Mouse (Mus musculus) kidney, embryonic 16.5 days (tissue): Measurements from ENCODE around the gene Olfr1358. TPM values are rescaled to one million over a fixed set of nuclear protein-coding genes. Genes with fewer than 3 reads are reported as not detected.
"Not testable (repeated sequence)": the region's sequence is repeated elsewhere in the genome, so short reads cannot be mapped to it uniquely, and the experiment has no call there.

Source experiments
- ATAC-seq: fragments of 200-750 bp; cut with Nextera tagmentation; 2 replicates; pipeline ENCODE4 v1.8.0; 2017; ENCODE audit warnings: moderate TSS enrichment; ENCODE audit not compliant: low FRiP score, low TSS enrichment
- H3K27ac ChIP-seq: fragments of 300-500 bp; sonication (generic); 2 replicates; pipeline ENCODE4 v1.5.1; 2014; ENCODE audit warnings: low read length
- H3K27me3 ChIP-seq: fragments of 300-500 bp; sonication (generic); 2 replicates; pipeline ENCODE4 v1.6.1; 2014; ENCODE audit warnings: low read length, control low read depth, mixed read lengths; ENCODE audit not compliant: insufficient read depth
- H3K36me3 ChIP-seq: fragments of 300-500 bp; sonication (generic); 2 replicates; pipeline ENCODE4 v1.6.1; 2014; ENCODE audit warnings: low read length, control low read depth, mixed read lengths; ENCODE audit not compliant: insufficient read depth
- H3K4me1 ChIP-seq: fragments of 300-500 bp; sonication (generic); 2 replicates; pipeline ENCODE4 v1.6.1; 2014; ENCODE audit warnings: low read length, control low read depth, mixed read lengths; ENCODE audit not compliant: insufficient read depth
- H3K4me2 ChIP-seq: fragments of 300-500 bp; sonication (generic); replicated peaks from 2 replicates; pipeline ENCODE4 v1.6.1; 2014; ENCODE audit warnings: low read depth, low read length
- H3K4me3 ChIP-seq: fragments of 300-500 bp; sonication (generic); 2 replicates; pipeline ENCODE4 v1.5.1; 2014; ENCODE audit warnings: mild to moderate bottlenecking, low read length
- H3K9ac ChIP-seq: fragments of 300-500 bp; sonication (generic); replicated peaks from 2 replicates; pipeline ENCODE4 v1.6.1; 2014; ENCODE audit warnings: low read length
- H3K9me3 ChIP-seq: fragments of 300-500 bp; sonication (generic); 2 replicates; pipeline ENCODE4 v1.6.1; 2016; ENCODE audit warnings: low read length, control low read depth
- WGBS: fragments of 180-500 bp; shearing (Covaris S2); extraction: QIAGEN DNeasy Blood & Tissue Kit; methylation state at CpG from one replicate; pipeline ENCODE4 v1.1.7; 2014; 5-methylcytosine and 5-hydroxymethylcytosine counted together
- polyA plus RNA-seq: library from polyadenylated mRNA; unstranded; fragments of >200 nt; fragmentation: Nextera tagmentation; extraction: Ambion mirVana; gene quantifications from 2 replicates; pipeline ENCODE4 v1.2.1, GENCODE M21; 2015

Gene Olfr1358
- polyA plus RNA-seq, 1 experiment from 2014 or later: not detected

DNA sequence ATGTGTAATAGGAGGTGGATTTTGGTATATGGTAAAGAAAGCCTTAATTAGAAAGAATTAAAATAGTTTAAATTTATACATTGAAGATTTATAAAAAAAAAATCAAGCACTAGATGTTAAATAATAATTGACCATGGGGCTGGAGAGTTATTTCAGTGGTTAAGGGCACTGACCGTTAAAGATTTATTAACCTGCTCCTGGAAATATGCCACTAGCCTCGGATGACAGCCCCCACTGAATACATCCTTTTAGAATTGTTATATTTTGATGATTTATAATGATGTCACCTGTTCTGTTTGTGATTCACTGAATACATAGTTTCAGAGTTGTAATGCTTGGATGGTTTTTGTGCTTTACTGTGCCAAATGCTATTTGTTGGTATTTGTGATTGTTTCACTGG is 31.9 kb upstream of the Olfr1358 start:
- H3K9ac ChIP-seq, H3K27ac ChIP-seq, H3K36me3 ChIP-seq, H3K27me3 ChIP-seq, H3K9me3 ChIP-seq, H3K4me3 ChIP-seq, ATAC-seq, H3K4me1 ChIP-seq, H3K4me2 ChIP-seq: not testable (repeated sequence)
- 32% methylated on average over 2 of the region's 2 CpGs for WGBS

DNA sequence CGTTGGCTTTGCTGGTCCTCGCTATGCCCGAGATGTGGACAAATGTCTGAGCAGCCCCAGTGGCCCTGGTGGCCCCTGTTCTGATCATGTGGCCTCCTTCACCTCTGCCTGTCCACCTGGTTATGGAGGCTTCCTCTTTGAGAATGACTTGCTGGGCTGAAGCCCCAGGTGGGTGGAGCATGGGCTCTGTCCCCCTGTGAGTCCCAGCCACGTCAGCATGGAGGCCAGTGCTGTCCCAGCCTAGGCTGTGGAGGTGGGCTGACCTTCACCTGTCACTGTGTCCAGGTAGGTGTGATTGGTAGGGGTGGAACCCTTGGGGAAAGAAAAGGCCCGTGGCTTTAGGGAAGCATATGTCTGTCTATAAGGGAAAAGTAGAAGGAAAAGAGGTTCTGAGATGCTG is 30.4 kb upstream of the Olfr1358 start:
- no peak for ATAC-seq
- H3K9me3 ChIP-seq: no peaks in the 10 kb centered on the region

DNA sequence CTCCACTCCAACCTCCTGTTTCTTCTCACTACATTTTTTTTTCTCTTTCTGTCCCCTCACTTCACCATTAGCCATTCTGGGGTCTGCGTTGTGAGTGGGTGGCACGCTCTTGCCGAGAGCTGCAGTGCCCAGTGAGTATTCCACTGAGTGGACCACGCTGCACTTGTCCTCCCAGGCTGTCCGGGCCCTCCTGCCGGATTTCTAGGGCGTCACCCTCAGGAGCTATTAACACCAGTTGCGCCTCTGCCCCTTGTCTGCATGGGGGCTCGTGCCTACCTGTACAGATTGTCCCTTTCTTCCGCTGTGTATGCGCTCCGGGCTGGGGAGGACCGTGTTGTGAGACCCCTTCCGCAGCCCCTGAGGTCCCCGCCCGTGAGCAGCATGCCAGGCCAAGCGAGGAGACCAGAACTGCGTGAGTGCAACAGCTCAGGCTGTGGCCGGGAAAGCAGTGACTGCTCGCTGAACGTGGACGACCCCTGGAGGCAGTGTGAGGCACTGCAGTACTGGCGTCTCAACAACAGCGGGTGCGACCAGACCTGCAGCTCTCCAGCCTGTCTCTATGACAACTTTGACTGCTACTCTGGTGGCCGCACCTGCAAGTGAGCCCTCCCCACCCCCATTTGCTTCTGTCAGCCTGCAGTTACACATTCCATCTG is 29.7 kb upstream of the Olfr1358 start:
- peak; percentile 74 for ATAC-seq
- Histone ChIP-seq H3K9ac (peak overlapping the region; percentile 64; the same call in 1 of the 2 replicates), H3K36me3 (no peaks in the 10 kb centered on the region), H3K4me3 (peak overlapping the region; percentile 36), H3K27me3 (0 out of 2 replicates have a peak, but pooled peaks cover 3% of the 10 kb centered on the region), H3K4me1 (0 out of 2 replicates have a peak, but pooled peaks cover 2% of the 10 kb centered on the region), H3K4me2 (peak overlapping the region; percentile 62), H3K9me3 (no peaks in the 10 kb centered on the region), H3K27ac (no peak overlapping the region)
- WGBS: 6% methylated on average over 26 of the region's 26 CpGs

More for the DNA sequence above, 30.4 kb upstream of the Olfr1358 start:
- H3K27me3 ChIP-seq: 0 out of 2 replicates have a peak, but pooled peaks cover 3% of the 10 kb centered on the region
- no peak overlapping the region for H3K4me2 ChIP-seq
- no peak overlapping the region for H3K27ac ChIP-seq
- H3K36me3 ChIP-seq: no peaks in the 10 kb centered on the region
- no peak overlapping the region for H3K9ac ChIP-seq
- 66% methylated on average over 5 of the region's 5 CpGs for WGBS
- H3K4me1 ChIP-seq: 0 out of 2 replicates have a peak, but pooled peaks cover 2% of the 10 kb centered on the region
- H3K4me3 ChIP-seq: no peak overlapping the region

DNA sequence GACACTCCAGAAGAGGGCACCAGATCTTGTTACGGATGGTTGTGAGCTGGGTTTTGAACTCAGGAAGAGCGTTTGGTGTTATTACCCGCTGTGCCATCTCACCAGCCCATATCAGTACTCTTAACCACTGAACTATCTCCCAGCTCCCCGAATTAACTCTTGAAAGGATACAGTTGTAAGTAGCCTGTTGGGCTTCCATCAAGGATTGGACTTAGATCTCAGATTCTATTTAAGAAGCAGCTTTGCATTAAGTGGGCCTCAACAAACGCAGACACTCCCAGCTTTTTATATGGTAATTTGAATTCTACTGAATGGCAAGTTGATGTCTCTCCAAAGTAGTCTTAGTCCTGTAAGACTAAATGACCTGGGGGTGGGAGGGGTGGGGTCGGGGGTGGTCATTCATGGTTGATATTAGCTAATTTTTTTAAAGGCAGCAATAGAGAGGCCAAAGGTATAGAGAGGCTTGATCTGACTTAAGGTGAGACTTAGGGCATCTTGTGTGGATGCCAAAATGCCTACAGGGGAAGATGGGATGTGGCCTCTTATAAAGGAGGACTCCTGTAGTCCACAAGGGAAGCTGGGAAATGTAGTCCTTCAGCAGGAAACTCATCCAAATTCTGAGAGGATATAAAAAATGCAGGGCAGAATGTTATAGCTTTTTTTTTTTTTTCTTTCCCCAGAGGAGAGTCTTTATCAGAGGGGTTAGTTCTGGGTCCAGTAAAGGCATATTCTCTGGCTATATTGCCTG is 14.1 kb upstream of the Olfr1358 start:
- Histone ChIP-seq H3K9me3 (no peaks in the 10 kb centered on the region), H3K9ac (no peak overlapping the region), H3K4me1 (no peaks in the 10 kb centered on the region), H3K27me3 (no peaks in the 10 kb centered on the region), H3K4me3 (no peak overlapping the region), H3K27ac (no peak overlapping the region), H3K4me2 (no peak overlapping the region), H3K36me3 (no peaks in the 10 kb centered on the region)
- WGBS: 83% methylated on average over 6 of the region's 6 CpGs
- ATAC-seq: no peak

DNA sequence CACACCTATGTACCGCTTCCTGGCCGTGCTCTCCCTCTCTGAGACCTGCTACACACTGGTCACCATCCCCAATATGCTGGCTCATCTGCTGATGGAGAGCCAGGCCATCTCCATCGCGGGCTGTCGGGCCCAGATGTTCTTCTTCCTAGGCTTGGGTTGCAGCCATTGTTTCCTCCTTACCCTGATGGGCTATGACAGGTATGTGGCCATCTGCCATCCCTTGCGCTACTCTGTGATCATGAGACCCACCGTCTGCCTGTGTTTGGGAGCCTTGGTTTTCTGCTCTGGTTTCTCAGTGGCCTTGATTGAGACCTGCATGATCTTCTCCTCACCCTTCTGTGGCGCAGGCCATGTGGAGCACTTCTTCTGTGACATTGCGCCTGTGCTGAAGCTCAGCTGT is 2.6 kb downstream of the Olfr1358 start:
- Histone ChIP-seq H3K9ac (no peak overlapping the region), H3K36me3 (no peaks in the 10 kb centered on the region), H3K4me2 (no peak overlapping the region), H3K9me3 (no peaks in the 10 kb centered on the region), H3K27me3 (no peaks in the 10 kb centered on the region), H3K27ac (no peak overlapping the region), H3K4me1 (no peaks in the 10 kb centered on the region), H3K4me3 (no peak overlapping the region)
- no peak; the same call in 1 of the 2 replicates for ATAC-seq
- WGBS: 77% methylated on average over 9 of the region's 9 CpGs

DNA sequence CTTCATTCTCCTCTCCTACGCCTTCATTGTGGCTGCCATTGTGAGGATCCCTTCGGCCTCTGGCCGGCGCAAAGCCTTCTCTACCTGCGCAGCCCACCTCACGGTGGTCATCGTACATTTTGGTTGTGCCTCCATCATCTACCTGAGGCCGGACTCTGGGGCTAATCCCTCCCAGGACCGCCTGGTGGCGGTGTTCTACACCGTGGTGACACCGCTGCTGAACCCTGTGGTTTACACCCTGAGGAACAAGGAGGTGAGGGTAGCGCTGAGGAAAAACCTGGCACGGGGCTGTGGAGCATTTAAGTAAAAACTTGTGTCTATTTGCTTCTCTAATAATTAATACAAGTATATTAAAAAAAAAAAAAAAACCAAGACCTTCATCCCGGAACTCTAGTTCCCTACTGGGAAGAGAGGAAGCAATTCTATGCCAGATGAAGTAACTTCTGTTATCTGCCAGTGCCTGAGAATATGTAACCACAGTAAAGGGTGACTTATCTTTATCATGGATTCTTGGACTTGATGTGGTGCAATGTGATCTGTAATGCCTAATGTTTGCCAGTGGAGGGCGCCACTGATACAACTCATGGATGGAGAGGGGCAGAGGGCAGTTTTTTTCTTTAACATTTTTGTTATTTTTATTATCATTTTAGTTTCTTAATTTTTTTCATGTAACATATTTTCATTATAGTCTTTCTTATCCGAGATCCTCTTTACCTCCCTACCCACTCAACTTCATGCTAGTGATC is 3.2 kb downstream of the Olfr1358 start:
- Histone ChIP-seq H3K4me1 (no peaks in the 10 kb centered on the region), H3K27me3 (no peaks in the 10 kb centered on the region), H3K4me2 (no peak overlapping the region), H3K36me3 (no peaks in the 10 kb centered on the region), H3K9me3 (no peaks in the 10 kb centered on the region), H3K9ac (no peak overlapping the region), H3K27ac (no peak overlapping the region), H3K4me3 (no peak overlapping the region)
- no peak; the same call in 1 of the 2 replicates for ATAC-seq
- 60% methylated on average over 17 of the region's 17 CpGs for WGBS

DNA sequence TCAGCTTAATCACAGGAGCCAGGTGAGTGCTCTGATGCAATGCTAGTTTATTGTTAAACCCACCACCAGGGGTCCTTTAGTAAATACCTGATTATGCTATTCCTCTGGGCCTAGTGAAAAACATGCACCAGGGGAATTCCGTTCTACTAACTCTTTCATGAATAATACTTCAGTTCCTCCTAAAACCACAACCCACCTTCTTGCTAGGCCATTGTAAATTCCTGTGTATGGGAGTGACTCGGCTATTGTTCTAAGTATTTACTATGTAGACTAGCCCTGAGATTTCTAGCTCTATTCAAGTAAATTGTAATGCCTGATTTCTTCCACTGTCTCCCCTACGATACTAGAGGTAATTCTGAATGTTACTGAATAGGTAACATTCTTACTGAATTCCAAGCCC is 7.8 kb downstream of the Olfr1358 start:
- H3K9ac ChIP-seq, H3K27ac ChIP-seq, H3K4me1 ChIP-seq, H3K9me3 ChIP-seq, ATAC-seq, H3K4me2 ChIP-seq, H3K27me3 ChIP-seq, H3K36me3 ChIP-seq, H3K4me3 ChIP-seq: not testable (repeated sequence)
- WGBS: 62% methylated on average over 3 of the region's 3 CpGs

DNA sequence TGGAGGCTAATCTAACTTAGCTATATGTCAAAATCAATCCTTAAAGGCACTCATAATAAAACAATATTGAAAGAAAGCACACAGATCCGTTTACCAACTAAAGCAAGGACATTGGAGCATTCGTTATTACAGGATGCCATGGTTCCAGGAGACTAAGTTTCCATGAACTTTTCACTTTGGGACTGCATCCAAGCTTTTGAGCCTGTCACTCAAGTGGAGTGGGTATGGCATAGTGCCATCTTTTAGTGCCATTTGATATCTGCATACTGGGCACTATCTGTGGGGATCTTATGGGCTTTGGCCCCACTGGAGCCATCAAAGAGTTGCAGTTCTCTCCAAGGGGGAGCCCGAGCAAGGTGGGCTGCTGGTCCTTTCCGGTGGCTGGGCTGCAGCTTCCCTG is 8.3 kb downstream of the Olfr1358 start:
- no peaks in the 10 kb centered on the region for H3K36me3 ChIP-seq
- no peaks in the 10 kb centered on the region for H3K9me3 ChIP-seq
- no peaks in the 10 kb centered on the region for H3K27me3 ChIP-seq
- no peak overlapping the region for H3K27ac ChIP-seq
- H3K9ac ChIP-seq: no peak overlapping the region
- no peaks in the 10 kb centered on the region for H3K4me1 ChIP-seq
- H3K4me2 ChIP-seq: no peak overlapping the region
- H3K4me3 ChIP-seq: no peak overlapping the region
- ATAC-seq: no peak
- 53% methylated on average over 4 of the region's 4 CpGs for WGBS

DNA sequence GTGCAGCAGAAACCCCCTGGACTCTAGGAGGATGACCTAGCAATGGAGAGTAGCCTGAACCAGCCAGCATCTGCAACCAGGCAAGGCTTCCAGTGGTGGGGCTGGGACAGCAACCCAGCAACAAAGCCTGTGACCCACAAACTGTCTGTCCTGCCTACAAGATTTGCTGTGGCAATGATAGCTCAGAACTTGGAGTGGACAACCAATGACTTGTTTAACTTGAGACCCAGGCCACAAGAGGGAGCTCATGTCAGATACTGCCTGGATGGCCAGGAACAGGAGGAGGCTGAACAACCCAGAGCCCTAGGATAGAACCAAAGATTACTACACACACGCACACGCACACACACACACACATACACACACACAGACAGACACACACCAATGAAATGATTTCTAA is 23.7 kb downstream of the Olfr1358 start:
- Histone ChIP-seq H3K27ac (no peak overlapping the region), H3K27me3 (no peaks in the 10 kb centered on the region), H3K4me3 (no peak overlapping the region), H3K4me1 (no peaks in the 10 kb centered on the region), H3K9me3 (no peaks in the 10 kb centered on the region), H3K36me3 (no peaks in the 10 kb centered on the region), H3K9ac (no peak overlapping the region), H3K4me2 (no peak overlapping the region)
- ATAC-seq: no peak
- WGBS: 65% methylated on average over 2 of the region's 2 CpGs
